Mouse (Mus musculus): ENCODE results near the gene Klhl6.
"Not testable (repeated sequence)": the region's sequence is repeated elsewhere in the genome, so short reads cannot be mapped to it uniquely, and the experiment has no call there.

The Klhl6 gene

DNA sequence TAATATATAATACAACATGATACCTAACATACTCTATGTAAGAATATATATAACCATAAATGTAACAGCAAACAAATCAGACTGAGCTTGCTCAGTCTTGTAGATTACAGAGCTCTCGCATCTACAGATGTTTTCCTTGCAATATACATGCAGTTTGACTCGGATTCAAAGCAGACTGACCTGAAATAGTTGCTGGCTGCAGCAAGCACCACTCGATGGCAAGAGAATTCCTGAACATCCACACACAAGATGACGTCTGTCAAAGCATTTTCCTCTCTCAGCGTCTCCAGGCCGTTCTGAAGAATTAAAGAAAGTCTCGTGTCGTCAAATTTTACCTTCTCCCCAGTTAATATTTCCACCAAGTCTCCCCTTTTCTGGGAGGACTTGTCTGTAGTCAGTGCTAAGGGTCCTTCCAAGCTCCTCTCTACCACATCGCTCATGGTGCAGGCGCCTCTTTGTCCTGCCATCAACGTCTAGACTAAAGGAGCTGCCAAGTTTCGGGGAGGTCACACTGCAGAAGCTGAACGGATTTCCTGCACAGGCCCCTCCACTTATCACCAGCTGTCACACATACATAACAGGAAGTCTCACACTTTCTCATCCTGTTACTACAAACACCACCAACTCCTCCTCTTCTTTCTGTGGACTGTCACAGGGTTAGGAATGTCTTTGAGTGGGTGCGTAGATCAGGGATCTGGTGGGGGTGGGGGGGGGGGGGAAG, at the start of gene Klhl6:
Gene Klhl6, minus strand, starts transcription at position 501 of the 721 bp plus-strand sequence.
- ChIA-PET POLR2A (interaction anchor here in 1 of 4 experiments (0.6 kb wide), 1 partner anchor 60 kb away, joined by 3 read pairs; no protein-coding TSS in a partner anchor), CTCF (interaction anchor here in 1 of 4 experiments (0.6 kb wide), 1 partner anchor 1091 kb away, joined by 5 read pairs; no protein-coding TSS in a partner anchor)

DNA sequence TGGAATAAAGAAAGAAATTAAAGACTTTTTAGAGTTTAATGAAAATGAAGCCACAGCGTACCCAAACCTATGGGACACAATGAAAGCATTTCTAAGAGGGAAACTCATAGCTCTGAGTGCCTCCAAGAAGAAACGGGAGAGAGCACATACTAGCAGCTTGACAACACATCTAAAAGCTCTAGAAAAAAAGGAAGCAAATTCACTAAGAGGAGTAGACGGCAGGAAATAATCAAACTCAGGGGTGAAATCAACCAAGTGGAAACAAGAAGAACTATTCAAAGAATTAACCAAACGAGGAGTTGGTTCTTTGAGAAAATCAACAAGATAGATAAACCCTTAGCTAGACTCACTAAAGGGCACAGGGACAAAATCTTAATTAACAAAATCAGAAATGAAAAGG, 44.4 kb upstream of the Klhl6 start:
- POLR2A ChIA-PET, CTCF ChIA-PET: not testable (repeated sequence)

DNA sequence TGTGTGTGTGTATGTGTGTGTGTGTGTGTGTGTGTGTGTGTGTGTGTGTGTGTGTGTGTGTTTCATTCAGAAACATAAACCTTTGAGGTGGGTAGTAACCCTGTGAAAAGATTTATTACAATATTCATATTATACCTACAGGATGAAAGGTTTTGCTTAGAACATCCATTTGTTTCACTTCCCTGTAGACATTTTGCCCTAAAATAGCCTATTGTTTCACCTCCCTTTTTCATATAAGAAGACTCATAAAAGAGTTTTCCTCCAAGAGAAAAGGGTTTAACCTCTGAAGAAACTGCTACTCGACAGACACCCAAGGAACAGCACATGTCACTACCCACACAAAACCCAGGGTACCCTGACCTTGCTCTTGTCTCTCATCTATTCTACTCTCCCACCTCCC, 40.0 kb upstream of the Klhl6 start:
- CTCF ChIA-PET, result no interaction called here
- POLR2A ChIA-PET, result no interaction called here

DNA sequence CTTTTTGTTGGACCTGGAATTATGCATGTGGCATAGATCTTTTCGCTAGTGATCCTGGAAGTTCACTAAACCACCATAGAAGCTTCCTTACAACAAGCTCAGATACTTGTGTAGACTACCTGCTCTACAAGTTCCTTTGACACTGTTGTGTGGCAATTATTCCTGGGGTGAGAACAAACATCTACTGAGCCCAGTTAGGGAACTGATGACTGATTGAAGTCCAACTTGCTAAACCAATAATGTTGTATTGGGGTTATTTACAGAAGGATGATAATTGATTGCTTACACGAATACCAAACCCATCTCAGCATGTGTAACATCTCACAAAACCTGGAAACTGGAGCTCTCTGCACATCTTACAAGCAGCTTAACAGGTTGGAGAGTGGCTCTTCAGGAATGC, 39.0 kb upstream of the Klhl6 start:
- ChIA-PET POLR2A (interaction anchor here in 1 of 4 experiments (0.6 kb wide), 1 partner anchor 179 kb away, joined by 3 read pairs; no protein-coding TSS in a partner anchor), CTCF (no interaction called here)

DNA sequence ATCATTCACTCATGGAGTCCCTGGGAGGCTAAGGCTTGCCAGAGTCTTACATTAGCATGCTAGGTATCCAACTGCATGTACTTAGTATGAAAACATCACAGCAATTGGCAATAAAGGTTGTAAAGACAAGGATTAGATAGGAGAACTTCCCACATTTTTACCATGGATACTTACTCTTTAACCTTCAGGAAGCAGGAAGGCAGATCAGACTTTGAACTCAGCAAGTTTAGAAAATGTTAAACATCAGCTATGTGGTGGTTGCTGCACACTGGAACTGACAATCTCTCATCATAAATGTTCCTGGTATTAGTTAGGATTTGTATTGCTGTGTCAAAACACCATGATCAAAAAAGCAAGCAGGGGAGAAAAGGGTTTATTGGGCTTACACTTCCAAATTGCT, 29.8 kb upstream of the Klhl6 start:
- ChIA-PET CTCF (no interaction called here), POLR2A (no interaction called here)

DNA sequence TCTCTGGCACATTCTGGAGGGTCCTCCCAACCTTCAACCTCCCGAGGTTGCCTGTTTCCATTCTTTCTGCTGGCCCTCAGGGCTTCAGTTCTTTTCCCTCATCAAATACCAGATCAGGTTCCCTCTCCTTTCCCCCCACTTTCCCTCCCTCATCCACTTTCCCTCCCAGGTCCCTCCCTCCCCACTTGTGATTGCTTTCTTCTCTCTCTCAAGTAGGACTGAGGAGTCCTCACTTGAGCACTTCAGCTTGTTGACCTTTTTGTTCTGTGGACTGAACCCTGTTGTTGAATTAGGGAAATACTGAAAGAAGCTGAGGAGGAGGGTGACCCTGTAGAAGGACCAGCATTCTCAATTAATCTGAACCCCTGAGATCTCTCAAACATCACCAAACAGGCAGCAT, 23.2 kb upstream of the Klhl6 start:
- POLR2A ChIA-PET, result interaction anchor here in 1 of 4 experiments (0.6 kb wide), 1 partner anchor 98 kb away, joined by 3 read pairs; no protein-coding TSS in a partner anchor

DNA sequence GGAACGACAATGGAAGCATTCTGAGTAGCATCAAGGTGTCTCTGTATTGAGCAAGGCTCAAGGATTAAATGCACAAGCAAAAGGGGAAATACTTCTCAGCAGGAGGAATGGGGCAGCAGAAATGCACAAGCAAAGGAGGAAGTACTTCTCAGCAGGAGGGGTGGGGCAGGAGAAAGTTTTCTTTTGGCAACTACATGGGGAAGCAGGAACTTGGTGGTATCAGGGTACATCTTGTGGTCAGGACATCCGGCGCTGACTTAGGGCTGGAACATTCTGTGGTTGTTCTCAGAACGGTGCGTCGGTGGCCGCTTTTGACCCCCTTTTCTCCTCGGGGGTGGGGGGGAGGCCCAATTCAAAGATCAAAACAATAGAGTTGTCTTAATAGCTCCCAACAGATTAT, 17.4 kb upstream of the Klhl6 start:
- POLR2A ChIA-PET, CTCF ChIA-PET: not testable (repeated sequence)

More for the DNA sequence above, 23.2 kb upstream of the Klhl6 start:
- CTCF ChIA-PET, result no interaction called here

DNA sequence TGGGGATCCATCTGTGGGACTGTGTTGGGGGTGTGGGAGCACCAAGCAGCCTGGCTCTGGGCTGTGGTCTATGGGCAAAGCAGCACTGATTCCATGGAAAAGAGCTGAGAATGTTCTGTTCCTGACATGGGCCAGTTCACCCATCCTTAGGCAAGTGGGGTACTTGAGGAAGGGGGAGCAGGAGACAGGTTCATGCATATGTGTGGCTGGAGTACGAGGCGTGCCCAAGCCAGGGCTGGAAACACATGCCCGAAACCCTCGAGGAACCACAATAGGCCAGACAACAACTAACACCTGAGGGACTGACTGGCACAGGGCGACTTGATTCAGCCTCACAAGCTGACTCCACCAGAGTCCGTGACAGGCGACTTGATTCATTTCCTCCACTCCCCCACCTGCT, 14.8 kb upstream of the Klhl6 start:
- ChIA-PET CTCF (no interaction called here), POLR2A (no interaction called here)

DNA sequence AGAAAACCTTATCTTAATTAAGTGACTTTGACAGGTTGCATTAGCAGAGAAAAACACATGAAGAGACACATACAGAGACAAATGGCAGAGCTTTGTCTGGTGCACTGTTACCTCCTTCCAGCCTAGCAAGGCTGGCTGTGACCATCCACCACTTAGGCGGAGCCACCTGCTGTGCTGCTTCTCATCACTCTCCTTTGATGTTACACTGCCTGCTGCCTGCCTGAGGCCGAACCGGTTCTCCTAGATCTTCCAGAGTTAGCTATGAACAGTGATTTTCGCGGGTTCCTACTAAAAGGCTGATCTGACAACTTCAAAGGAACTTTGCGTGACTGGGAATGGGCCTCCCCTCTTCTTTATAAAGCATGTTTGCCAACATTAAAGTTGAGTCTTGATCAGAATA, 14.1 kb upstream of the Klhl6 start:
- POLR2A ChIA-PET, CTCF ChIA-PET: not testable (repeated sequence)

DNA sequence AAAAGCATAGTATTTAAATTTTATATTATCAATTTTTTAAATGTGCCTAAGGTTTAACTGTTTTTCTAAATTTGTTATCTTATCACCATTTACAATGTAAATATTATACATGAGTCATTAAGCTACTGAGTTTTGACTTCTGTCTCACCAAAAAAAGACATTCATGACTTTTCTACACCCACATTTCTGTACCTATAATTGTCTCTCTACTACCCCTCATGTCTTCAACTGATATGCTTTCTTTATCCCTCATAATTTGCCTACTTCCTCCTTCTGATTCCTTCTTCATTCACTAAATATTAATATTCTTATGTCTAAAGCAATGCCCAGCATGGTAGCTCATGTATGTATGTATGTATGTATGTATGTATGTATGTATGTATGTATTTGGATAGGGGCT, 13.0 kb upstream of the Klhl6 start:
- CTCF ChIA-PET, result no interaction called here
- POLR2A ChIA-PET, result no interaction called here

DNA sequence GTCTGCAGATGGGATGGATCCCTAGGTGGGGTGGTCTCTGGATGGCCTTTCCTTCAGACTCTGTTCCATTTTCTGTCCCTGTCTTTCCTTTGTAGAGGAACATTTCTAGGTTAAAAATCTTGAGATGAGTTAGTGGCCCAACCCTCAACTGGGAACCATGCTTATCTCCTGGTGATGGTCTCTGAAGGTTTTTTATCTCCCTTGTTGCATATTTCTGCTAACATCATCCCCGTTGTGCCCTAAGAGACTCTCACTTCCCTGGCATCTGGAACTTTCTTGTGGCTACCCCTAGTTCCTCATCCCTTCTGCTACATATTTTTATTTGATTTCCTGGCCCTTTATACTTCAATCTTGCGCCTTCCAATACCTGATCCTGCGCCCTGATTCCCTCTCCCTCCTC, 10.4 kb upstream of the Klhl6 start:
- CTCF ChIA-PET, result no interaction called here

DNA sequence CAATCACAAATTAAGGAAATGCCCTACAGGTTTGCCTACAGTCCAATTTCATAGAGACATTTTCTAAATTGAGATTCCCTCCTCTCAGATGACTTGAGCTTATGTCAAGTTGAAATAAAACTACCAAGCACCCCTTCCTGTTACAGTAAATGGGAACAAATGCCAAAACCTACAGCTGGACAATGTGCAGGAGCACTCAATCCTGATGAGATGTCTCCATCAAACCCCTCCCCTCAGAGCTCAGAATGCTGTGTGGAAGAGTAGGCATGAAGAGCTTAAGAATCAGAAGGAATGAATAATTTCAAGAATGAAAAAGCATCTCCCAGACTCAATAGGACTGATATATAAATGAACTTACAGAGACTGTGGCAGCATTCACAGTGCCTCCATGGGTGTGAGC, 7.7 kb upstream of the Klhl6 start:
- POLR2A ChIA-PET, result interaction anchor here in 1 of 4 experiments (0.6 kb wide), 1 partner anchor 1222 kb away, joined by 4 read pairs; no protein-coding TSS in a partner anchor
- CTCF ChIA-PET, result no interaction called here

More for the DNA sequence above, 10.4 kb upstream of the Klhl6 start:
- POLR2A ChIA-PET, result no interaction called here

DNA sequence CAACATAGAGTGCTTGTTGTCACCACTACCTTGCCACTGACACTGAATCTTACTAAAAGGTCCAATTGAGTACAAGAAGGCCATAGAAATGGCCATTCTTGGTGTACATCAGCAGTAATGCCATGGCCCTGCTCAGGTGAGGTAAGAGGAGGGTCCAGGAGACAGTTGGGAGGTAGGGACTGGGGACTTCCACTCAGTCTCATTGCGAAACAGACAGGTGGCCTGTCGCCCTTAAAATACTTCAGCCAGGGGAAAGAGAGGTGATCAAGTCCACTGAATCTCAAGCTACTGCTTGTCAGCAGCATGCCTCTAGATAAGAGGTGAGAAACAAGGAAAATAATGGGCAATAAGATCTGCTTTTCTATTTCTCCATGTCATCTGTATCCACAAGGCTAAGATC, 4.8 kb upstream of the Klhl6 start:
- CTCF ChIA-PET, result no interaction called here
- POLR2A ChIA-PET, result no interaction called here

DNA sequence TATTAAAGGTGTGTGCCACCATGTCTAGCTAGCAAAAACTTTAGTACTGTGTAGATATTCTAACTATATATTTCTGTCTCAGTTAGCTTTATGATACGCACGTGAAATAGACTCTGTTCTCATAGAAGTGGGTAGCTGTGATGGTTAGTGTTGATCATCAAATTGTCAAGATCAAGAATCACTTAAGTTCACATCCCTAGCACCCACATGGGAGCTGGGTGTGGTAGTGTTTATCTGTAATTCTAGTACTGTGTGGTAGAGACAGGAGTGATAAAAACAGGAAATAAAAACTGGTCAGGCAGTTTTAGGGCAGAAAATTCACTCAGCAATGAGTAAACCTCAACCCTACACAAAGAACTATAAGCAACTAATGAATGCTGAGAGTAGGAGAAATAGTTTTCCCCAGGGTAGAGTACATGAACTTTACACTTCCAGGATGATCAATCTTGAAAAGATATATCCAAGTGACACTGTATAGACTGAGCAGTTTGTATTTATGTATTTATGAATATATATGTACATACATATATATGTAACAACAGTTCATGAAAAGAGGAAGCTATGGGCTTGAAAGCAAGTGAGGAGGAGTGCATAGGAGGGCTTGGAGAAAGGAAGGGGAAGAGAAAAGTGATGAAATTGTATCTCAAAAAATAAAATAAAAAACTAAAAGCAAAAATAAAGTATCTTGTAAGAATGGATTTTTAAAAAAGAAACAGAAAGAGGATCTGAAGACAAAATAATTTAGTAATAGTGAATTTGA, 2.2 kb upstream of the Klhl6 start:
- ChIA-PET POLR2A (no interaction called here), CTCF (no interaction called here)

DNA sequence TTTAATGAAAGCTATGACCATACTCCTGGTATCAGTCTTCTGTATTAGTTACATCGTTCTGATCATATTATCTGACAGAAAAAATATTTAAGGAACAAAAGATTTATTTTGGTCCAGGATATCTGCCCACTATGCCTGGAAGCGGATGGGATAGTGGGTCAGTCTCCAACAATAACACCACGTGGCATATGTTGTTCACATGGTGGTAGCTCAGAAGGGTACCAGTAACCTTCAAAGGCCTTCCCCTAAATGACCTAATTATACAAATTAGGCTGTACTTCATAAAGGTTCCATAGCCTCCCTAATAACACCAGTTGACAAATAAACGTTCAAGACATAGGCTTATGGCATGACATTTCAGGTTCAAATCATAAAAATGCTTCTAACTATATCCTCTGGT, 722 bp upstream of the Klhl6 start:
- ChIA-PET POLR2A (no interaction called here), CTCF (interaction anchor here in 1 of 4 experiments (0.6 kb wide), 1 partner anchor 1091 kb away, joined by 5 read pairs; no protein-coding TSS in a partner anchor)

DNA sequence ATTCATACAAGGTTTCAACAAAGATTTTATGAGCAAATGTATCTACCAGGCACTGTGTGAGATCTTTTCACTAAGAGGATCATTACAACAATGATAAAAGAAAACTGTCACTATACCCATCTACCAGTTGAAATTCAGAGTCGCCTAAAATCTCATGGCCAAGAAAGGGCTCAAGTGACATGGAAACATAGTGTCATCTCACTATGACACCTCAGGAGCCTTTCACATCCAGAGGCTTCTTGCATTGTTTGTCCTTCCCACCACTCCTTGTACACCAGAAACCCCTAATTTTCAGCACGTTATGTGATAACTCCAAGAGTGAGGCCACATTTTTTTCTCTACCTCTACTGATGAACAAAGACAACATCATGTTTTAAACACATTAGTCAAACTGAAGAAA, 1.2 kb downstream of the Klhl6 start:
- POLR2A ChIA-PET, result no interaction called here

DNA sequence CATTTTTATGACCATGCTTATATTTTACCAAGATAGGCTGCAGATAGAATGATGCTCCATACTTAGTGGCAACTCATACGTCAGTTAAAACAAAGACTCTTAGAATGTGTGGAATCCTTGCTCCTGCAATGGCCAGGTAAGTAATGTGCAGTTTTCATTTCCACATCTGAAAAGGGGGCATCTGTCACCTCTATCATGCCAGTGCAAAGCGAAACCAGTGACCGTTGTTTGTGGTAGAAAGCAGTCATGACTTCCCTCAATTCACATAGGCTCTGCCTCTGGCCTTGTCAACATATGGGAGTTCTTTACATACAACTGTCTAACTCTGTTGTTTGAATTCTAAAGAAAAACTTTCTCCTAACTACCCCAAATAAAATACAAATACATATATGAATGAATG, 1.8 kb downstream of the Klhl6 start:
- ChIA-PET CTCF (no interaction called here), POLR2A (no interaction called here)

More for the DNA sequence above, 1.2 kb downstream of the Klhl6 start:
- CTCF ChIA-PET, result no interaction called here

DNA sequence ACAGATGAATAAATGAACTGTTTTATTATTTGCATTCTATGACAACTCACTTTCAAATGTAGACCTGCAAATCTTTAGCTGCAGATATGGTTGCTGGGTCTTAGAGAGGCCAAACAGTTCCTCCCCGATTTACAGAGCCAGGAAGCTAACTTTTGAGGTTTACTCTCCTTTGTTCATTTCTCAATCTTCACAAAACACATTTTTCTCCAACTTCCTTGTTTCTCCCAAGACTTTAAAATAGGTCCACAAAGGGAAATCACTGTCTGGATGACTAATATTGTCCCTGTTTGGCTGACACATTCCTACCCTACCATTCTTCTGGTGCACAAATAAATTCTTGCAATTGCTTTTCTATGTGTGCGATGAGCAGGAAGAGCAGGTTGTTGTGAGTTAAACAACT, 3.1 kb downstream of the Klhl6 start:
- ChIA-PET POLR2A (no interaction called here), CTCF (no interaction called here)

DNA sequence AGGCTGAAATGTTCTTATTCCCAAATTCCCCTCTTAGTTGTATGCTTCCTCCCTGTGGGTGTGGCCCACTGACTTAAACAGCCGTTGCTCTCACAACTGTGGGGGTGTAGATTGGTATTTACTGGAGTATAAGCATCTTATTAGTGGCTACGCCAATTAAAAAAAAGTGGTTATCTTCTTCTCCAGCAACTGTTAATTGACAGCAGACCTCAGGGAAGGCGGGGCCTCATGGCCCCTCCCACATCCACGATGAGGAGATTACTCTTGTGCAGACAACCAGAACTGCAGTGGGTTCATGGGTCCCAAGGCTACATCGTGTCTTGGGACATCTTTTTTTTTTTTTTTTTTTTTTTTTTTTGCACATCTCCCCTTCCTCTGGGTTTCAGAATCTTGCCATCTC, 5.6 kb downstream of the Klhl6 start:
- CTCF ChIA-PET, result no interaction called here
- POLR2A ChIA-PET, result no interaction called here

DNA sequence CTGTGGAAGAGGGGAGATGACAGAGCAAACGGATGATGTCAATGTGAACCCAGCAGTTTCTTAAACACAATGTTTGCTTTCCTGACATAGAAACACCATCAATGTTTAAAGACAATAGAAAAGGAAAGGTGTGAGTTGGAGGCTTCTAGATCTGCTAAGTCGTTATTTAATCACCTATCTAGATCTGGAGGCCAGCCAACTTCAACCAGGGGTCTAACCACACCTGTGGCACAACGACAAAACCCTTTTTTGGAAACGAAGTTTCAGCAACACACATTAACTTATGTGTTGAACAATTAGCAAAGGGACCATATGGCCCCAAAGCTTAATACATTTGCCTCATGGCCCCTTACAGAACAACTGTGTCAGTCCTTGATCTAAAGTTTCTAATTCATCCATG, 6.0 kb downstream of the Klhl6 start:
- ChIA-PET CTCF (no interaction called here), POLR2A (no interaction called here)

DNA sequence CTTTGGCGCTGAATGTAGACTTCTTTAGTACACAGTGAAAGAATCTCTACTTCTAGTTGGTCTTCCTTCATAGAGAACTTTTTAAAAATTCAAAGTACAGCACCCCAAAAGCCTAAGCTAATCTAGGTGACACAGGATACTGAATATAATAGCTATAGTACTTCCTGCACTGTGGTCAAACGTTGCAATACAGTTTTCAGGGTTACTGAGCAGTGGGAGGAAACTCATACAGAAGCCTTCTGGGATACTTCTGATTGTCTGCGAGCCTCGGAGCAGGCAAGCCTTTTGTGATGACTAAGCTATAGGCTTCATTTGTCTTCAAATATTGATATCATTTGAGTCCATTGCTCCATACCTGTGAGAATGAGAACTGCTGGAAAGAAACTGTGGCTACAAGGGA, 7.4 kb downstream of the Klhl6 start:
- ChIA-PET CTCF (no interaction called here), POLR2A (no interaction called here)
